Mouse (Mus musculus) monocyte, adult 5-6 weeks (primary cell): ENCODE measurements around the gene Gm5737. TPM values are rescaled to one million over a fixed set of nuclear protein-coding genes. Genes with fewer than 3 reads are reported as not detected.

Experiments used
- ATAC-seq: fragments of 153-309, 156-312 bp; replicated peaks from 2 replicates; pipeline ENCODE4 v1.8.0; 2017; ENCODE audit warnings: mild to moderate bottlenecking; ENCODE audit not compliant: low TSS enrichment, insufficient number of reproducible peaks, severe bottlenecking, poor library complexity, low FRiP score
- total RNA-seq: library from RNA; stranded (forward); fragments of 200-1000, 200-491, 200-594 nt; gene quantifications from 3 replicates; pipeline ENCODE4 v1.2.3, GENCODE M21; 2017

Gene Gm5737
- total RNA-seq, 1 experiment from 2014 or later: not detected

- ATAC-seq: no peak
These were observed 26.4 kb downstream of the Gm5737 start for GRCm38 (mm10) chr7:120838436-120839160.

- no peak for ATAC-seq
These were observed 27.6 kb downstream of the Gm5737 start for GRCm38 (mm10) chr7:120839786-120840185.

DNA sequence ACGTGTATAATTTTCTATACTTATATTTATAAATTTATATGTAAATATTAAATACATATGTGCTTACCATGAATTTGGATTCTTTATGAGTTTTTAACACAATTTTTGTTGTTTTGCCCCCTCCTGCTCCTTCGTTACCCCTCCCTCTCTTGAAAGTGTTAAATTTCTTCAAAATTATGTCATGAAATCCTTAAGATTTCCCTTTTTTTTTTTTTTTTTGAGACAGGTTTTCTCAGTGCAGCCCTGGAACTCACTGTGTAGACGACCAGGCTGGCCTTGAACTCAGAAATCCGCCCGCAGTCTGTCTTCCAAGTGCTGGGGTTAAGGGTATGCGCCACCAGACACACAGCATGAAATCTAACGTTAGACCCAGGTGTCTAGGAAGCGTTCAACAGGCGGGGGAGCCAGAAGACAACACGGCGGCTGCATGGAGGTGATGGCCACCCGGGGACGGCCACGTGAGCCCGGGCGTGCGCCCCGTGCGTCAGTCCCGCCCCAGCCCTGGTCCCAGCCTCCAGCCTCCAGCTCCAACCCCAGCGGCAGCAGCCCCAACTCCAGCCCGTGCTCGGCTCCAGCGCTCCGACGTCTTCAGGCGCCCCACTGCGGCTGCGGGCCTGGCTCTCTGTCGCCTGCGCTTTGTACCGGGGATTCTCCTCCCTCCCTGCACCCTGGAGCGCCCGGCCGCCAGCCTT lies 30.3 kb downstream of the Gm5737 start, which contains the start of gene Eef2k:
Gene Eef2k, plus strand, starts transcription at position 487 of the 692 bp plus-strand sequence.
- ATAC-seq: peak; percentile 67

DNA sequence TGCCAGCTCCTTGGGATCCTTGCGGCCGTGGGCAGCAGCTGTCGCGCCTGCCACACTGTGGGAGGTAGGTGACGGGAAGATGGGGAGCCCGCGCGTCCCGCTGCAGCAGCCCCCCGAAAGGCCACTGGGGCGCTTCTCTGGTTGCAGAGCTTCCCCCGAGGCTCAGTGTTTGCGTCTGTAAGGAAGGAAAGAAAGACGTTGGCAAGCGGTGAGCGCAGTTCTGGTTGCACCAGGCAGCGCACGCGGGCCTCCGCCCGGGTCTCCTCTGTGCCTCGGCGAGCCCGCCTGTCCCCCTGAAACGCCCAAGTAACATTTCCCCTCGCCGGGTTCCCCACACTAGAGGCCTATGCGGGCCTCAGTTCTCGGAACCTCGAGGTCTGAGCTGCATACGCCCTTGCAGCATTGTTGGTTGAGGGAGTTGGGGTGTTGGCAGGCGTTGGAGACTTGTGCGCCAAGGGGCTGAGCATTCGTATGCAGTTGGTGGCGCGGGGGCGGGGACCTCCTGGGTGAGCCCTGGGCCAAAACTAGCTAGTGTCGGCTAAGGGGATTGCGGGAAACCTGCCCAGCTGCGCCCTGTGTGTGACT lies 31.0 kb downstream of the Gm5737 start:
- no peak for ATAC-seq

DNA sequence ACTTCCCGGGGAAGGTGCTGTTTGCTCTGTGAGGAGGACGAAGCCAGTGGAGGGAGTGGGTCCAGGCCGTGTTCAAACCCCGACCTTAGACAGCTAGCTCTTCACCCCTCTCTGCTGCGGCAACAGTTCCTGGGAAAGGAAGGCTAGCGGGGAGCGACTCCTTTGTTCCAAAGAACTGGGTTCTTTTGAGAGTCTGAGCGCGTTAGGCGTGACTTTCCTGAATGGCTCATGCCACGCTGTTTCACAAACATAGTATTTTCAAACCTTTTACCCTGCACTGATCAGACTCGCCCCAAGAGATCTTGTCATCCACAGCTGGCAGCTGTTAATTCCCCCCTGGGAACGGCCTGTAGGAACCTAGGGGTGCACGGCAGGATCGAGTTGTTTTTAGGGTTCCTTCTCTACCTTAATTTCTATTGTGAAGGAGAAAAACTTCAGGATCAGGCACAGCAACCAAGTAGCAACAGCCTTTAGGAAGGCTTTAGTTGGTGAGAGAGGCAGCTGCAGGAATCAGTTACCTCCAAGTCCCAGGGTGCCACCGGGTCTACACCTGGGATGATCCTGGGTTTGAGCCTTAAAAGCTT lies 31.8 kb downstream of the Gm5737 start:
- ATAC-seq: no peak

DNA sequence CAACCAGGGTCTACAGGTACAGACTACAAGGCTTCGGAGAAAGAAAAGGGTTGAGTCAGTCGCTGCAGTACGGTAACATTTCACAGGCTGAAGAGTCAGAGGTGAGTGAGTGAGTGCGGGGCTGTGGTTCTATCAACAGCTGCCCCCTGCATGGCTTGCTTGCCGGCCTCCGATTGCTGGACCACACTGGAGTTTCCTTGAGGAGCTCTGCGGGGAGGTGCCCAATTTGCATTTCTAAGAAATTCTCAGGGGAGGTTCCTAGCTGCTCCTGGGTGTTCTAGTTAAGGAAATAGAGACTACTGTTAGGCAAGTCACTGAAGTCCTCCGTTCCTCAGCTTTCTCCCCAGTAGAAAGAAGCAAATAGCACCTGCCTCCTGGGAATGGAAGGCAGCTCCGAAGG lies 32.5 kb downstream of the Gm5737 start:
- no peak for ATAC-seq

GRCm38 (mm10) chr7:120848831-120849512 lies 36.8 kb downstream of the Gm5737 start:
- no peak for ATAC-seq

DNA sequence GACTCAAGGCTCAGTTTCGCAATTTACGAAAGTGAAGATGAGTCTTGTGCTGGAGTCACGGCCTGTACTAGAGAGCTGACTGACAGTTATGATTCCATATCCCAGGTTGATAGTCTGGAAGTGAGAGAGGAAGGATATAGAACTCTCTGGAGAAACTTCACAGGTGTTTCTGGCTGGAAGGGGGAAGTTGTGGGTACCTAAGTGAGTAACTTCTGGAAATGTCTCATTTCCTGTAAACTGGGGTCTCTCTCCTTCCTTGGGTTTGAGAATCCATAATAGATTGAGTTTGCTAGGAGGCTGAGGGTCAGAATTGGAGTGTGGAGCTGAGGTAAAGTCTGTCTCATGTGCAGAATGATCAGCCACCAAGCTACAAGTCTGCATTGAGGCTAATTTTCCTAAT lies 38.0 kb downstream of the Gm5737 start:
- ATAC-seq: no peak

- no peak for ATAC-seq
These were observed 47.7 kb downstream of the Gm5737 start for GRCm38 (mm10) chr7:120859854-120860253.

GRCm38 (mm10) chr7:120860799-120861487 lies 48.8 kb downstream of the Gm5737 start:
- ATAC-seq: no peak

GRCm38 (mm10) chr7:120861488-120862047 lies 49.4 kb downstream of the Gm5737 start:
- ATAC-seq: no peak

- ATAC-seq: no peak
These were observed 50.0 kb downstream of the Gm5737 start for GRCm38 (mm10) chr7:120862196-120862595.

- no peak for ATAC-seq
These were observed 50.5 kb downstream of the Gm5737 start for GRCm38 (mm10) chr7:120862626-120863025.

GRCm38 (mm10) chr7:120863476-120863875 lies 51.3 kb downstream of the Gm5737 start:
- ATAC-seq: no peak

- ATAC-seq: peak; percentile 47
These were observed 52.9 kb downstream of the Gm5737 start for GRCm38 (mm10) chr7:120865100-120865499.

DNA sequence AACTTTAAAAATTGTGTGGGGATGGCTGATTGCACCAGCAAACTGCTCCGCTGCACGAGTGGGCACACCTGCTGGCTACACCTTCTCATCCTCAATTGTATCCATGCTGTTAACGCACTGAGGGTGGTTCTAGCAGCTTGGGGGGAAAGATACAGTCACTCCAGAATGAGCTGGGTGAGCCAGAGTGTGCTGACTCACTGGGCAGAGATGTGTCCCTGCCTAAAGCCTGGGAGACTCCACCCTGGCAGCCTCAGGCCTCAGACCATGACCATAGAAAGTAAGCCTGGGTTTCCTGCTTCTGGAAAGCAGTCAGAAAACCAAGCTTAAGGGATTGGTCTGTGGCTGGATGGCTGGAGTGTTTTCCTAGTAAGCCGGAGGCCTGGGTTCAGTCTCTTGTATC lies 53.7 kb downstream of the Gm5737 start:
- ATAC-seq: no peak

GRCm38 (mm10) chr7:120866684-120867083 lies 54.5 kb downstream of the Gm5737 start:
- no peak for ATAC-seq

- no peak for ATAC-seq
These were observed 55.6 kb downstream of the Gm5737 start for GRCm38 (mm10) chr7:120867720-120868119.
